Mouse (Mus musculus) retina, embryonic 14.5 days (tissue): ENCODE data around the gene C1galt1.

Source experiments
- DNase-seq: peaks from one replicate; pipeline ENCODE4 v3.0.0-alpha.2; 2015; ENCODE audit warnings: low spot score

C1galt1 gene

GRCm38 (mm10) chr6:7844802-7845679 is at the start of gene C1galt1:
C1galt1 (plus strand) TSS chr6:7844842.
- DNase-seq, result no peak

- DNase-seq, result no peak
These were observed 44.7 kb upstream of the C1galt1 start for GRCm38 (mm10) chr6:7799969-7800368.

- no peak for DNase-seq
These were observed 40.7 kb upstream of the C1galt1 start for GRCm38 (mm10) chr6:7803765-7804542.

GRCm38 (mm10) chr6:7814146-7814545 is 30.5 kb upstream of the C1galt1 start:
- DNase-seq, result no peak

- DNase-seq, result no peak
These were observed 28.4 kb upstream of the C1galt1 start for GRCm38 (mm10) chr6:7816233-7816632.

GRCm38 (mm10) chr6:7822688-7823087 is 22.0 kb upstream of the C1galt1 start:
- DNase-seq, result no peak

- DNase-seq, result no peak
These were observed 13.8 kb upstream of the C1galt1 start for GRCm38 (mm10) chr6:7830793-7831192.

- no peak for DNase-seq
These were observed 12.0 kb upstream of the C1galt1 start for GRCm38 (mm10) chr6:7832564-7833175.

- no peak for DNase-seq
These were observed 773 bp upstream of the C1galt1 start for GRCm38 (mm10) chr6:7843726-7844411.

GRCm38 (mm10) chr6:7844412-7844801 is 235 bp upstream of the C1galt1 start:
- peak; percentile 96 for DNase-seq

- DNase-seq, result no peak
These were observed 1.0 kb downstream of the C1galt1 start for GRCm38 (mm10) chr6:7845680-7846017.

GRCm38 (mm10) chr6:7846726-7847439 is 2.2 kb downstream of the C1galt1 start:
- DNase-seq, result no peak

- DNase-seq, result no peak
These were observed 3.4 kb downstream of the C1galt1 start for GRCm38 (mm10) chr6:7847890-7848508.

GRCm38 (mm10) chr6:7848714-7849113 is 4.1 kb downstream of the C1galt1 start:
- DNase-seq, result no peak

GRCm38 (mm10) chr6:7851036-7851435 is 6.4 kb downstream of the C1galt1 start:
- no peak for DNase-seq

- no peak for DNase-seq
These were observed 8.3 kb downstream of the C1galt1 start for GRCm38 (mm10) chr6:7852919-7853318.

- no peak for DNase-seq
These were observed 8.8 kb downstream of the C1galt1 start for GRCm38 (mm10) chr6:7853461-7853860.

GRCm38 (mm10) chr6:7856682-7857290 is 12.1 kb downstream of the C1galt1 start:
- no peak for DNase-seq

GRCm38 (mm10) chr6:7857356-7858247 is 13.0 kb downstream of the C1galt1 start:
- DNase-seq, result no peak

- DNase-seq, result no peak
These were observed 13.9 kb downstream of the C1galt1 start for GRCm38 (mm10) chr6:7858586-7858985.
